Mouse (Mus musculus) kidney, adult 2 months (tissue): ENCODE data around the gene Card14.

Source experiments
- CTCF ChIP-seq: fragments of 200-500 bp; conservative IDR thresholded peaks from 2 replicates; pipeline ENCODE4 v1.5.1; 2011; ENCODE audit warnings: low read depth, mild to moderate bottlenecking, control low read depth, low read length, moderate library complexity, mixed read lengths; ENCODE audit not compliant: insufficient read depth, insufficient read length
- POLR2A ChIP-seq: fragments of 200-500 bp; IDR thresholded peaks from one replicate; pipeline ENCODE4 v1.6.1; 2011; ENCODE audit warnings: low read depth, low read length, control low read depth

GRCm38 (mm10) chr11:119394210-119394609 is 86.6 kb downstream of the Card14 start:
- TF ChIP-seq POLR2A (no peak), CTCF (no peak)
